Mouse (Mus musculus) heart, embryonic 11.5 days (tissue): Measurements from ENCODE around the gene Agtrap. TPM values are rescaled to one million over a fixed set of nuclear protein-coding genes. Genes with fewer than 3 reads are reported as not detected.
"Not testable (repeated sequence)": the region's sequence is repeated elsewhere in the genome, so short reads cannot be mapped to it uniquely, and the experiment has no call there.

Experiments used
- ATAC-seq: fragments of 200-750 bp; cut with Nextera tagmentation; replicated peaks from 2 replicates; pipeline ENCODE4 v1.8.0; 2017; ENCODE audit warnings: moderate library complexity; ENCODE audit not compliant: insufficient number of reproducible peaks, low FRiP score, low TSS enrichment
- H3K27ac ChIP-seq: fragments of 300-500 bp; sonication (generic); 2 replicates; pipeline ENCODE4 v1.5.1; 2014; ENCODE audit warnings: mild to moderate bottlenecking, low read depth, low read length
- H3K27me3 ChIP-seq: fragments of 300-500 bp; sonication (generic); 2 replicates; pipeline ENCODE4 v1.6.1; 2014; ENCODE audit warnings: mild to moderate bottlenecking, low read length, mixed read lengths; ENCODE audit not compliant: control insufficient read depth, insufficient read depth
- H3K36me3 ChIP-seq: fragments of 300-500 bp; sonication (generic); 2 replicates; pipeline ENCODE4 v1.6.1; 2014; ENCODE audit warnings: mild to moderate bottlenecking, low read length, moderate library complexity, mixed read lengths; ENCODE audit not compliant: control insufficient read depth, insufficient read depth
- H3K4me1 ChIP-seq: fragments of 300-500 bp; sonication (generic); 2 replicates; pipeline ENCODE4 v1.6.1; 2014; ENCODE audit warnings: low read length; ENCODE audit not compliant: control insufficient read depth, insufficient read depth
- H3K4me2 ChIP-seq: fragments of 300-500 bp; sonication (generic); 2 replicates; pipeline ENCODE4 v1.6.1; 2014; ENCODE audit warnings: mild to moderate bottlenecking, moderate library complexity
- H3K4me3 ChIP-seq: fragments of 300-500 bp; sonication (generic); 2 replicates; pipeline ENCODE4 v1.5.1; 2014; ENCODE audit warnings: low read depth, low read length
- H3K9ac ChIP-seq: fragments of 300-500 bp; sonication (generic); 2 replicates; pipeline ENCODE4 v1.6.1; 2014; ENCODE audit warnings: mild to moderate bottlenecking, low read depth, low read length, moderate library complexity
- H3K9me3 ChIP-seq: fragments of 300-500 bp; sonication (generic); replicated peaks from 2 replicates; pipeline ENCODE4 v1.6.1; 2016; ENCODE audit warnings: low read length; ENCODE audit not compliant: control insufficient read depth
- WGBS: fragments of 180-500 bp; shearing (Covaris S2); extraction: QIAGEN DNeasy Blood & Tissue Kit; methylation state at CpG from one replicate; pipeline ENCODE4 v1.1.7; 2014; ENCODE audit not compliant: insufficient replicate concordance; 5-methylcytosine and 5-hydroxymethylcytosine counted together
- polyA plus RNA-seq: library from polyadenylated mRNA; unstranded; fragments of >200 nt; fragmentation: Nextera tagmentation; extraction: Ambion mirVana; gene quantifications from 2 replicates; pipeline ENCODE4 v1.2.1, GENCODE M21; 2014

Agtrap gene
- polyA plus RNA-seq, 1 experiment from 2014 or later: 17.6 TPM

DNA sequence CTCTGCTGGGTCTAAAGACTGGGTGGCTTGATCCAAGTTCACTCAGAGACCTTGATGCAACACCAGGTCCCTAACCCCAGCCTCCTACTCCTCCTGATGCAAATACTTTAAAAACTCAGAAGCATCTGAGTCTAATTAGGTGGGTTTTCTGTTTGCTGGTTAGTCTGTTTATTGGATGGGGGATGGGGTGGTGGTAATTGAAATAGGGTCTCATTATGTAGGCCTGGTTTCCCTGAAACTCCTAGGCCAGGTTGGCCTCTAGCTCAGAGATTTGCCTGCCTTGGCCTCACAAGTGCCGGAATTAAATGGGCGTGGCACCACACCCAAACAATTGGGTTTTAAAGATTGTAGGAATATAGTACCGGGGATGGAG, 34.8 kb upstream of the Agtrap start:
- 73% methylated on average over 3 of the region's 3 CpGs for WGBS

DNA sequence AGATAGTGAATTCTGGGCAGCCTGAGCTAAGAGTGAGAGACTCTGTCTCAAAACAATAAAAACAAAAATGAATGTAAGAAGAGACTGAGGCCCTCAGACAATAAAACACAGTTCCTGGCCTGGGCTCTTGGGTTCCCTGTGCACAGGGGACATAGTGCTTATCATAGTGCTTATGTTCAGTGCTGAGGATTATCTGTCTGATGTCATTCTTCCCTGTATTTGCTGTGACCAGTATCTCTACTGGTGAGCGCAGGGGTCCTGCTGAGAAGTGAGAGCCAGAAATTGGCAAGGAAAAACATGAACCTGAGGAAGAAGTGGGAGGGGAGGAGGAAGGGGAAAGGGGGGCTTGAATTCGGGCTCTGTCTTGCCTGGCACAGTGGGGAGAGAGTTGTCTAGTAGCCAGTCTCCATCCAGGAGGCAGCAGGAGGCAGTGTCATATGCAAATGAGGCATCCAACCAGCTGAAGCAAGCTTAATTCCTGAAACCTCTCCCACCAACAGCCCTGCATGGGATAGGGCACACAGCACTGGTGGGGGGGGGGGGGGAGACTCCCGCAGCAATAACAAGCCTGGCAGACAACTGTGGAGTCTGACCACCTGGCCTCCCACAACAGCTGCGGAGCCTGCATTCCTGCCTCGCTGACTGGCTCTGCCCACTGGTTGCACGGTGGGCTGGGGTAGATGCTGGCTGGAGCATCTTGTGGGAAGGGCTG, 34.3 kb upstream of the Agtrap start:
- H3K36me3 ChIP-seq: no peaks in the 10 kb centered on the region
- no peaks in the 10 kb centered on the region for H3K4me1 ChIP-seq
- no peak for ATAC-seq
- H3K9ac ChIP-seq: no peak overlapping the region
- H3K9me3 ChIP-seq: no peaks in the 10 kb centered on the region
- no peak overlapping the region for H3K27ac ChIP-seq
- H3K4me3 ChIP-seq: no peak overlapping the region
- 10% methylated on average over 6 of the region's 6 CpGs for WGBS
- no peak overlapping the region for H3K4me2 ChIP-seq
- H3K27me3 ChIP-seq: peaks cover 8% of the 10 kb centered on the region; the same call in 1 of the 2 replicates

More for the DNA sequence above, 34.8 kb upstream of the Agtrap start:
- no peak for ATAC-seq
- no peak overlapping the region for H3K27ac ChIP-seq
- H3K4me2 ChIP-seq: no peak overlapping the region
- H3K4me3 ChIP-seq: no peak overlapping the region
- no peaks in the 10 kb centered on the region for H3K36me3 ChIP-seq
- H3K4me1 ChIP-seq: no peaks in the 10 kb centered on the region
- no peak overlapping the region for H3K9ac ChIP-seq
- H3K27me3 ChIP-seq: peaks cover 12% of the 10 kb centered on the region
- H3K9me3 ChIP-seq: no peaks in the 10 kb centered on the region

GRCm38 (mm10) chr4:148121362-148121761, 33.5 kb upstream of the Agtrap start:
- H3K4me3 ChIP-seq: no peak overlapping the region
- no peak overlapping the region for H3K9ac ChIP-seq
- ATAC-seq: no peak
- H3K27me3 ChIP-seq: peaks cover 5% of the 10 kb centered on the region; the same call in 1 of the 2 replicates
- H3K36me3 ChIP-seq: no peaks in the 10 kb centered on the region
- WGBS: 84% methylated on average over 4 of the region's 4 CpGs
- no peaks in the 10 kb centered on the region for H3K4me1 ChIP-seq
- no peak overlapping the region for H3K27ac ChIP-seq
- H3K4me2 ChIP-seq: no peak overlapping the region
- no peaks in the 10 kb centered on the region for H3K9me3 ChIP-seq

GRCm38 (mm10) chr4:148120555-148120954, 32.7 kb upstream of the Agtrap start:
- ATAC-seq: no peak
- Histone ChIP-seq H3K4me2 (no peak overlapping the region), H3K4me1 (no peaks in the 10 kb centered on the region; the same call in 1 of the 2 replicates), H3K36me3 (no peaks in the 10 kb centered on the region), H3K9ac (no peak overlapping the region), H3K4me3 (no peak overlapping the region), H3K27me3 (peaks cover 8% of the 10 kb centered on the region), H3K27ac (no peak overlapping the region), H3K9me3 (no peaks in the 10 kb centered on the region)
- 80% methylated on average over 9 of the region's 9 CpGs for WGBS

DNA sequence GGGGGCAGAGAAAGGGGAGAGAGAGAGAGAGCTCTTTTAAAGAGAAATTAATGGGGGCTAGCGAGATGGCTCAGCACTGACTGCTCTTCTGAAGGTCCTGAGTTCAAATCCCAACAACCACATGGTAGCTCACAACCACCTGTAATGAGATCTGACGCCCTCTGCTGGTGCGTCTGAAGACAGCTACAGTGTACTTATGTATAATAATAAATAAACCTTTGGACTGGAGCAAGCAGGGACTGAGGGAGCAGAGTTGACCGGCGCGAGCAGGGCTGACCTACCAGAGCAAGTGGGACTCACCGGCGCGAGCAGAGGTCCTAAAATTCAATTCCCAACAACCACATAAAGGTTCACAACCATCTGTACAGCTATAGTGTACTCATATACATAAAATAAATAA, 31.7 kb upstream of the Agtrap start:
- H3K27me3 ChIP-seq: peaks cover 12% of the 10 kb centered on the region
- H3K9ac ChIP-seq, H3K4me3 ChIP-seq, H3K27ac ChIP-seq, H3K36me3 ChIP-seq, H3K4me2 ChIP-seq, H3K9me3 ChIP-seq, ATAC-seq, H3K4me1 ChIP-seq: not testable (repeated sequence)
- WGBS: 82% methylated on average over 9 of the region's 9 CpGs

- peaks cover 7% of the 10 kb centered on the region for H3K27me3 ChIP-seq
- H3K9me3 ChIP-seq: no peaks in the 10 kb centered on the region
- no peak overlapping the region for H3K27ac ChIP-seq
- peaks cover 4% of the 10 kb centered on the region; the same call in 1 of the 2 replicates for H3K4me1 ChIP-seq
- 74% methylated on average over 4 of the region's 4 CpGs for WGBS
- no peaks in the 10 kb centered on the region for H3K36me3 ChIP-seq
- no peak overlapping the region for H3K9ac ChIP-seq
- H3K4me3 ChIP-seq: no peak overlapping the region
- no peak overlapping the region for H3K4me2 ChIP-seq
- ATAC-seq: no peak
These were observed 29.6 kb upstream of the Agtrap start for GRCm38 (mm10) chr4:148117392-148117791.

GRCm38 (mm10) chr4:148116657-148117056, 28.8 kb upstream of the Agtrap start:
- WGBS: 78% methylated on average over 4 of the region's 4 CpGs
- ATAC-seq: no peak
- H3K9ac ChIP-seq: no peak overlapping the region

DNA sequence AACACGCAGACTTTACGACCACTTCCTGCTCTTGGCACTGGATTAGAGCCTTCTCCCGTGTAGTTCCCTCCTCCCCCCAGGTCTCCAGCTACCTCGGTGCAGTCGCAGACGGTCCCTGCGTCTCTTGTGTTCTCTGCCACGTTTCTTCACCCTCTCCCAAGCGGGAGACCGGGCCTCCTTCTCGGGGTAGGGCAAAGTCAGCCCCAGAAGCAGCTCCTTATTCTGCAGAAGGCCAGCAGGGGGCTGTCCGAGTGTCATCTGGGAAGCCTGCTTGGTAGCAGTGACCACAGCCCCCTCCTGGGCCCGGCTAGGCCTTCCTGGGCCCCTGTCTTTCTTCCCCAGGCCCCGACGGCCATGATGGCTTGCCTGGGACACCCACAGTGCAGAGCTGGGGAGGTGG, 27.6 kb upstream of the Agtrap start:
- WGBS: 7% methylated on average over 15 of the region's 15 CpGs
- H3K36me3 ChIP-seq: no peaks in the 10 kb centered on the region
- H3K27ac ChIP-seq: no peak overlapping the region
- no peaks in the 10 kb centered on the region for H3K9me3 ChIP-seq
- H3K4me1 ChIP-seq: peaks cover 4% of the 10 kb centered on the region; the same call in 1 of the 2 replicates
- 0 out of 2 replicates have a peak overlapping the region, but pooled peaks have one; percentile 2 for H3K9ac ChIP-seq
- H3K4me3 ChIP-seq: no peak overlapping the region
- H3K4me2 ChIP-seq: peak overlapping the region; percentile 34
- peaks cover 7% of the 10 kb centered on the region for H3K27me3 ChIP-seq
- ATAC-seq: no peak

More at GRCm38 (mm10) chr4:148116657-148117056, 28.8 kb upstream of the Agtrap start:
- H3K27ac ChIP-seq: no peak overlapping the region
- H3K36me3 ChIP-seq: no peaks in the 10 kb centered on the region
- no peak overlapping the region for H3K4me2 ChIP-seq
- no peaks in the 10 kb centered on the region for H3K9me3 ChIP-seq
- peaks cover 4% of the 10 kb centered on the region; the same call in 1 of the 2 replicates for H3K4me1 ChIP-seq
- no peak overlapping the region for H3K4me3 ChIP-seq
- H3K27me3 ChIP-seq: peaks cover 7% of the 10 kb centered on the region
